Mouse (Mus musculus) liver, embryonic 13.5 days (tissue): ENCODE measurements at regions not wholly inside any gene's neighbourhood (a gene's known extent, or its start where the extent isn't known, plus 50 kb on each side); places are given as distances from the start of the nearest gene placed in this dataset.

Experiments used
- ATAC-seq: fragments of 200-750 bp; cut with Nextera tagmentation; 2 replicates; pipeline ENCODE4 v1.8.0; 2017; ENCODE audit warnings: low read depth, mild to moderate bottlenecking, moderate number of reproducible peaks, moderate library complexity
- DNase-seq: peaks from one replicate; pipeline ENCODE4 v3.0.0; 2022
- H3K27ac ChIP-seq: fragments of 300-500 bp; sonication (generic); 2 replicates; pipeline ENCODE4 v1.5.1; 2015; ENCODE audit warnings: moderate library complexity, mild to moderate bottlenecking, inconsistent platforms
- H3K27me3 ChIP-seq: fragments of 300-500 bp; sonication (generic); 2 replicates; pipeline ENCODE4 v1.6.1; 2015; ENCODE audit warnings: mild to moderate bottlenecking, inconsistent platforms
- H3K36me3 ChIP-seq: fragments of 300-500 bp; sonication (generic); 2 replicates; pipeline ENCODE4 v1.6.1; 2015; ENCODE audit warnings: mild to moderate bottlenecking, inconsistent platforms
- H3K4me1 ChIP-seq: fragments of 300-500 bp; sonication (generic); replicated peaks from 2 replicates; pipeline ENCODE4 v1.6.1; 2015; ENCODE audit warnings: inconsistent platforms
- H3K4me2 ChIP-seq: fragments of 300-500 bp; sonication (generic); 2 replicates; pipeline ENCODE4 v1.6.1; 2015; ENCODE audit warnings: inconsistent platforms, mild to moderate bottlenecking, moderate library complexity
- H3K4me3 ChIP-seq: fragments of 300-500 bp; sonication (generic); replicated peaks from 2 replicates; pipeline ENCODE4 v1.5.1; 2015; ENCODE audit warnings: mild to moderate bottlenecking, inconsistent platforms
- H3K9ac ChIP-seq: fragments of 300-500 bp; sonication (generic); 2 replicates; pipeline ENCODE4 v1.6.1; 2015; ENCODE audit warnings: mild to moderate bottlenecking, inconsistent platforms
- H3K9me3 ChIP-seq: fragments of 300-500 bp; sonication (generic); replicated peaks from 2 replicates; pipeline ENCODE4 v1.6.1; 2016; ENCODE audit warnings: inconsistent platforms
- WGBS: fragments of 180-500 bp; shearing (Covaris S2); methylation state at CpG from one replicate; pipeline ENCODE4 v1.1.7; 2015; ENCODE audit not compliant: insufficient replicate concordance; 5-methylcytosine and 5-hydroxymethylcytosine counted together

- 58% methylated on average over 4 of the region's 4 CpGs for WGBS
Observed at GRCm38 (mm10) chr4:9055876-9056275, 817.0 kb upstream of the Car8 start.

GRCm38 (mm10) chr4:9055266-9055820 lies 816.5 kb upstream of the Car8 start:
- H3K4me3 ChIP-seq, result no peak overlapping the region
- H3K9me3 ChIP-seq, result no peaks in the 10 kb centered on the region
- no peaks in the 10 kb centered on the region for H3K36me3 ChIP-seq
- no peaks in the 10 kb centered on the region for H3K4me1 ChIP-seq
- no peaks in the 10 kb centered on the region for H3K27me3 ChIP-seq
- H3K4me2 ChIP-seq, result no peak overlapping the region
- DNase-seq, result no peak
- H3K27ac ChIP-seq, result no peak overlapping the region
- WGBS, result 52% methylated on average over 9 of the region's 9 CpGs
- no peak for ATAC-seq
- H3K9ac ChIP-seq, result no peak overlapping the region

More at GRCm38 (mm10) chr4:9055876-9056275, 817.0 kb upstream of the Car8 start:
- no peak overlapping the region for H3K4me2 ChIP-seq
- no peak overlapping the region for H3K4me3 ChIP-seq
- H3K27me3 ChIP-seq, result no peaks in the 10 kb centered on the region
- H3K27ac ChIP-seq, result no peak overlapping the region
- H3K9me3 ChIP-seq, result no peaks in the 10 kb centered on the region
- H3K36me3 ChIP-seq, result no peaks in the 10 kb centered on the region
- H3K4me1 ChIP-seq, result no peaks in the 10 kb centered on the region
- DNase-seq (no peak), ATAC-seq (no peak)
- no peak overlapping the region for H3K9ac ChIP-seq

GRCm38 (mm10) chr4:9048817-9049216 lies 810.0 kb upstream of the Car8 start:
- DNase-seq, result no peak
- no peak overlapping the region for H3K4me2 ChIP-seq
- no peak for ATAC-seq
- WGBS, result 51% methylated on average over 1 of the region's 1 CpGs
- H3K9me3 ChIP-seq, result no peaks in the 10 kb centered on the region
- H3K9ac ChIP-seq, result no peak overlapping the region
- H3K4me1 ChIP-seq, result no peaks in the 10 kb centered on the region
- no peaks in the 10 kb centered on the region for H3K36me3 ChIP-seq
- H3K27me3 ChIP-seq, result no peaks in the 10 kb centered on the region
- no peak overlapping the region for H3K27ac ChIP-seq
- no peak overlapping the region for H3K4me3 ChIP-seq

- 52% methylated on average over 4 of the region's 4 CpGs for WGBS
- no peak for DNase-seq
Observed at GRCm38 (mm10) chr4:9047151-9047550, 808.3 kb upstream of the Car8 start.

GRCm38 (mm10) chr4:9046436-9046835 lies 807.6 kb upstream of the Car8 start:
- WGBS, result 67% methylated on average over 14 of the region's 14 CpGs
- no peak overlapping the region for H3K4me2 ChIP-seq
- no peaks in the 10 kb centered on the region for H3K9me3 ChIP-seq
- no peaks in the 10 kb centered on the region for H3K36me3 ChIP-seq
- no peak overlapping the region for H3K4me3 ChIP-seq
- no peak overlapping the region for H3K27ac ChIP-seq
- ATAC-seq (no peak), DNase-seq (no peak)
- H3K9ac ChIP-seq, result no peak overlapping the region
- no peaks in the 10 kb centered on the region for H3K27me3 ChIP-seq
- no peaks in the 10 kb centered on the region for H3K4me1 ChIP-seq

More at GRCm38 (mm10) chr4:9047151-9047550, 808.3 kb upstream of the Car8 start:
- Histone ChIP-seq H3K4me3 (no peak overlapping the region), H3K9ac (no peak overlapping the region), H3K4me2 (no peak overlapping the region), H3K27ac (no peak overlapping the region), H3K36me3 (no peaks in the 10 kb centered on the region), H3K4me1 (no peaks in the 10 kb centered on the region), H3K9me3 (no peaks in the 10 kb centered on the region), H3K27me3 (no peaks in the 10 kb centered on the region)
- ATAC-seq, result no peak

- no peak overlapping the region for H3K9ac ChIP-seq
- H3K27me3 ChIP-seq, result no peaks in the 10 kb centered on the region
- DNase-seq (no peak), ATAC-seq (no peak)
- no peak overlapping the region for H3K4me3 ChIP-seq
- 60% methylated on average over 4 of the region's 4 CpGs for WGBS
- no peak overlapping the region for H3K27ac ChIP-seq
- no peak overlapping the region for H3K4me2 ChIP-seq
- H3K36me3 ChIP-seq, result no peaks in the 10 kb centered on the region
- no peaks in the 10 kb centered on the region for H3K4me1 ChIP-seq
- no peaks in the 10 kb centered on the region for H3K9me3 ChIP-seq
Observed at GRCm38 (mm10) chr4:9046030-9046429, 807.2 kb upstream of the Car8 start.

GRCm38 (mm10) chr4:9036005-9036404 lies 797.2 kb upstream of the Car8 start:
- Histone ChIP-seq H3K27me3 (no peaks in the 10 kb centered on the region), H3K4me1 (no peaks in the 10 kb centered on the region), H3K9me3 (no peaks in the 10 kb centered on the region), H3K36me3 (no peaks in the 10 kb centered on the region), H3K27ac (no peak overlapping the region), H3K9ac (no peak overlapping the region), H3K4me2 (no peak overlapping the region), H3K4me3 (no peak overlapping the region)
- ATAC-seq (no peak), DNase-seq (no peak)
- 67% methylated on average over 4 of the region's 4 CpGs for WGBS

- ATAC-seq (no peak), DNase-seq (no peak)
- Histone ChIP-seq H3K9ac (no peak overlapping the region), H3K4me1 (no peaks in the 10 kb centered on the region), H3K4me2 (no peak overlapping the region), H3K27me3 (no peaks in the 10 kb centered on the region), H3K4me3 (no peak overlapping the region), H3K9me3 (no peaks in the 10 kb centered on the region), H3K27ac (no peak overlapping the region), H3K36me3 (no peaks in the 10 kb centered on the region)
- 52% methylated on average over 4 of the region's 4 CpGs for WGBS
Observed at GRCm38 (mm10) chr4:9035350-9035749, 796.5 kb upstream of the Car8 start.

GRCm38 (mm10) chr4:9034280-9034679 lies 795.4 kb upstream of the Car8 start:
- ATAC-seq (no peak), DNase-seq (no peak)
- H3K36me3 ChIP-seq, result no peaks in the 10 kb centered on the region
- H3K4me3 ChIP-seq, result no peak overlapping the region
- no peaks in the 10 kb centered on the region for H3K9me3 ChIP-seq
- no peak overlapping the region for H3K4me2 ChIP-seq
- H3K9ac ChIP-seq, result no peak overlapping the region
- no peaks in the 10 kb centered on the region for H3K4me1 ChIP-seq
- H3K27ac ChIP-seq, result no peak overlapping the region
- 34% methylated on average over 4 of the region's 4 CpGs for WGBS
- no peaks in the 10 kb centered on the region for H3K27me3 ChIP-seq

- H3K9ac ChIP-seq, result no peak overlapping the region
- 62% methylated on average over 6 of the region's 6 CpGs for WGBS
- DNase-seq, result no peak
Observed at GRCm38 (mm10) chr4:9033106-9033642, 794.3 kb upstream of the Car8 start.

GRCm38 (mm10) chr4:9031634-9032033 lies 792.8 kb upstream of the Car8 start:
- Histone ChIP-seq H3K4me3 (no peak overlapping the region), H3K36me3 (no peaks in the 10 kb centered on the region), H3K9ac (no peak overlapping the region), H3K4me2 (no peak overlapping the region), H3K9me3 (no peaks in the 10 kb centered on the region), H3K27me3 (no peaks in the 10 kb centered on the region), H3K4me1 (peaks cover 12% of the 10 kb centered on the region), H3K27ac (no peak overlapping the region)
- WGBS, result 51% methylated on average over 6 of the region's 6 CpGs
- DNase-seq (no peak), ATAC-seq (no peak)

More at GRCm38 (mm10) chr4:9033106-9033642, 794.3 kb upstream of the Car8 start:
- no peaks in the 10 kb centered on the region for H3K36me3 ChIP-seq
- no peak for ATAC-seq
- H3K9me3 ChIP-seq, result no peaks in the 10 kb centered on the region
- H3K27ac ChIP-seq, result no peak overlapping the region
- no peak overlapping the region for H3K4me3 ChIP-seq
- peaks cover 7% of the 10 kb centered on the region for H3K4me1 ChIP-seq
- H3K27me3 ChIP-seq, result no peaks in the 10 kb centered on the region
- H3K4me2 ChIP-seq, result no peak overlapping the region

- H3K27me3 ChIP-seq, result no peaks in the 10 kb centered on the region
- ATAC-seq (no peak), DNase-seq (no peak)
- H3K4me3 ChIP-seq, result peak overlapping the region; percentile 46; the same call in 1 of the 2 replicates
- WGBS, result 37% methylated on average over 6 of the region's 6 CpGs
- H3K4me1 ChIP-seq, result peaks cover 12% of the 10 kb centered on the region
- no peaks in the 10 kb centered on the region for H3K9me3 ChIP-seq
- H3K9ac ChIP-seq, result no peak overlapping the region
- no peak overlapping the region for H3K27ac ChIP-seq
- H3K36me3 ChIP-seq, result no peaks in the 10 kb centered on the region
- peak overlapping the region; percentile 65 for H3K4me2 ChIP-seq
Observed at GRCm38 (mm10) chr4:9028946-9029345, 790.1 kb upstream of the Car8 start.
